Mouse (Mus musculus): ENCODE results near the gene Gfod1.

Gene Gfod1

GRCm38 (mm10) chr13:43157370-43157769 lies 146.6 kb downstream of the Gfod1 start:
- DNase-seq (ENCODE audit: low spot score) = no peak

DNA sequence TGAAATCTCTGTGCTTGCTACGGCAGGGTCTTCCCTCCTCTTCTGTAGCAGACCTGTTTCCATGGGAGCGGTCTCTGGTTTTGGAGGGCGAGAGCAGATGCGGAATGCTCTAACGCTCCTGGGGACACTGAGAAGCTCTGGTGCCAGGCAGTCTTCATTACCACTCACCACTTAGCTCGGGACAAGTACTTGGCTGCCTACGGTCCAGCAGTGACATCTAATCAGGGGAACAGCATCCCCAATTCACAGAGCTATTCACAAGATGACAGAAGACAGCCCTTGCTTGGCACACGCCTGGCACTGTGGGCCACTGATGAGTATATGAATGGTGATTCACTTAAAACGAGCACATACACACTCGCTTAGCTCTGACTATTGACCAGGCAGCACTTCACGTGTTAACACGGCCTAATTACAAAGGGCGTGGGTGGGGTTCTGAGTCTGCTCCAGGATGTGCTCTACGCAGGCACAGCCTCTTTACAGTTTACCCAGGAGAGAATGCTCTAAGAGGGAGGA lies 151.9 kb downstream of the Gfod1 start:
- DNase-seq (ENCODE audit: low spot score) = no peak

- DNase-seq (ENCODE audit: low spot score) = no peak
Observed at GRCm38 (mm10) chr13:43149661-43150060, 154.3 kb downstream of the Gfod1 start.

GRCm38 (mm10) chr13:43148692-43149091 lies 155.3 kb downstream of the Gfod1 start:
- no peak for DNase-seq (ENCODE audit: low spot score)

- DNase-seq (ENCODE audit: low spot score) = no peak
Observed at GRCm38 (mm10) chr13:43146515-43147258, 157.3 kb downstream of the Gfod1 start.
